Mouse (Mus musculus) hindbrain, embryonic 13.5 days (tissue): ENCODE measurements at regions not wholly inside any gene's neighbourhood (a gene's known extent, or its start where the extent isn't known, plus 50 kb on each side); places are given as distances from the start of the nearest gene placed in this dataset.

Experiments
- ATAC-seq: fragments of 200-750 bp; cut with Nextera tagmentation; 2 replicates; pipeline ENCODE4 v1.8.0; 2017; ENCODE audit warnings: moderate TSS enrichment; ENCODE audit not compliant: low FRiP score
- H3K27ac ChIP-seq: fragments of 300-500 bp; sonication (generic); 2 replicates; pipeline ENCODE4 v1.5.1; 2015; ENCODE audit warnings: inconsistent platforms, mild to moderate bottlenecking, moderate library complexity
- H3K27me3 ChIP-seq: fragments of 300-500 bp; sonication (generic); 2 replicates; pipeline ENCODE4 v1.6.1; 2015; ENCODE audit warnings: mild to moderate bottlenecking, inconsistent platforms
- H3K36me3 ChIP-seq: fragments of 300-500 bp; sonication (generic); 2 replicates; pipeline ENCODE4 v1.6.1; 2015; ENCODE audit warnings: mild to moderate bottlenecking, inconsistent platforms
- H3K4me1 ChIP-seq: fragments of 300-500 bp; sonication (generic); replicated peaks from 2 replicates; pipeline ENCODE4 v1.6.1; 2015; ENCODE audit warnings: inconsistent platforms
- H3K4me2 ChIP-seq: fragments of 300-500 bp; sonication (generic); 2 replicates; pipeline ENCODE4 v1.6.1; 2015; ENCODE audit warnings: inconsistent platforms, mild to moderate bottlenecking, moderate library complexity
- H3K4me3 ChIP-seq: fragments of 300-500 bp; sonication (generic); 2 replicates; pipeline ENCODE4 v1.5.1; 2015; ENCODE audit warnings: mild to moderate bottlenecking, inconsistent platforms
- H3K9ac ChIP-seq: fragments of 300-500 bp; sonication (generic); 2 replicates; pipeline ENCODE4 v1.6.1; 2015; ENCODE audit warnings: mild to moderate bottlenecking, inconsistent platforms
- H3K9me3 ChIP-seq: fragments of 300-500 bp; sonication (generic); 2 replicates; pipeline ENCODE4 v1.6.1; 2016; ENCODE audit warnings: inconsistent platforms
- WGBS: fragments of 180-500 bp; shearing (Covaris S2); methylation state at CpG from one replicate; pipeline ENCODE4 v1.1.7; 2015; 5-methylcytosine and 5-hydroxymethylcytosine counted together

DNA sequence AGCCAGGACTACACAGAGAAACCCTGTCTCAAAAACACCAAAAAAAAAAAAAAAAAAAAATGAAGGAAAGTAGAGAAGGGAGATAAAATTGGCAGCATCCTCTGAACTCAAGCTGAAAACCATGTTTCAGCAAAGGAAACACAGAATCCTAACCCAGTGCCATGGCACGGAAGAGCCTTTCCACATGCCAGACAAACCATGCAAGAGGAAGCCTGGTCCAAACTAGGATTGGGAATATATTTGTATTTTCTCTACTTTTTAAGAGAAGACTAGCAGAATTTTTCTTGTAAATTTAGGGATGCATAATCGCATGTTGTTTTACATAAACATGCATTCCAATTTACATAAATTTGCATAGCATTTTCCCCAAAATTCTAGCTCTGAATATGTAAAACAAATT is 934.8 kb upstream of the Acvr2a start:
- no peak for ATAC-seq
- H3K4me1 ChIP-seq, result no peaks in the 10 kb centered on the region
- H3K36me3 ChIP-seq, result no peaks in the 10 kb centered on the region

DNA sequence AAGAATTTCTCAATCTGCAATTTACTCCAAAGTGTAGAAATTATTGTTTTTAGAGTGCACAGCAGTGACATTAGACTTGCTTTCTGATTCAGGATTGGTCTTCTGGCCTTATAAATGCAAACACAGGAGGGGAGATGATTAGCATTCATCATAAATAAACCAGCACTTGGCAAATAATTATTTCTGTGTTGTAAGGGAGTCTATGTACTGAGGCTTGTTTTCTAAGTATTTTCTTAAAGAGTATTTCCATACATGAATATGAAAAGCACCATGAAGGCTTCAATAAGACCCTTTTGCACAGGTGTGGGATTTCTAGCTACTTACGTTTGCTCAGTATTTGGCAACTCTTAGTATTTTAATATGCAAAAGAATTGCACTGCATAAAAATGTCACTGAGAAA is 934.1 kb upstream of the Acvr2a start:
- Histone ChIP-seq H3K4me2 (no peak overlapping the region), H3K4me3 (no peak overlapping the region), H3K4me1 (no peaks in the 10 kb centered on the region), H3K27ac (no peak overlapping the region), H3K36me3 (no peaks in the 10 kb centered on the region), H3K9ac (no peak overlapping the region), H3K27me3 (no peaks in the 10 kb centered on the region), H3K9me3 (no peaks in the 10 kb centered on the region)
- 80% methylated on average over 1 of the region's 1 CpGs for WGBS
- ATAC-seq, result no peak

More for the DNA sequence above, 934.8 kb upstream of the Acvr2a start:
- WGBS, result 93% methylated on average over 2 of the region's 2 CpGs
- H3K27ac ChIP-seq, result no peak overlapping the region
- no peak overlapping the region for H3K9ac ChIP-seq
- no peak overlapping the region for H3K4me2 ChIP-seq
- no peaks in the 10 kb centered on the region for H3K9me3 ChIP-seq
- no peaks in the 10 kb centered on the region for H3K27me3 ChIP-seq
- no peak overlapping the region for H3K4me3 ChIP-seq

DNA sequence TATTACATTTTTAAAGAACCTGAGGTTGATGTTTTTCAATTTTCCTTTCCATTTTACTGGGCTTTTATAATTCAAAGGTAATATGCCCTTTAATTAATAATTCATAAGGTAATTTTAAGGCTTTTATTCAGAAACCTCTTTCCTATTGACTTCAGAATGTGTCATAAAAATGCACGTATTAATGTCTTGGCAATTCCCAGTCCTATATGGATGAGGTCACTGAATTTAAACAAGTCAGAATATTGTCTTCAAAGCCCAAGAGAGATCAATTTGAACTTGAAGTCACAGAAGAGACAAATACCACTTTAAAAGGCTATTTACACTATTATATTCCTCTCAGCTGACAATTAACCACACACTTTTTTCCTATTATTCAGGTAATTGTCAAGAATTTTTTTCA is 925.7 kb upstream of the Acvr2a start:
- ATAC-seq, result no peak
- 28% methylated on average over 1 of the region's 1 CpGs for WGBS
- no peaks in the 10 kb centered on the region for H3K9me3 ChIP-seq

GRCm38 (mm10) chr2:47891366-47891765 is 922.5 kb upstream of the Acvr2a start:
- Histone ChIP-seq H3K27ac (no peak overlapping the region), H3K9ac (no peak overlapping the region), H3K27me3 (no peaks in the 10 kb centered on the region), H3K4me2 (no peak overlapping the region), H3K4me3 (no peak overlapping the region), H3K4me1 (peaks cover 4% of the 10 kb centered on the region; the same call in 1 of the 2 replicates), H3K9me3 (no peaks in the 10 kb centered on the region), H3K36me3 (no peaks in the 10 kb centered on the region)
- ATAC-seq, result no peak
- whole genome bisulfite sequencing, result 22% methylated on average over 1 of the region's 1 CpGs

More for the DNA sequence above, 925.7 kb upstream of the Acvr2a start:
- Histone ChIP-seq H3K36me3 (no peaks in the 10 kb centered on the region), H3K27ac (no peak overlapping the region), H3K27me3 (no peaks in the 10 kb centered on the region), H3K9ac (no peak overlapping the region), H3K4me2 (no peak overlapping the region), H3K4me3 (no peak overlapping the region), H3K4me1 (peaks cover 4% of the 10 kb centered on the region; the same call in 1 of the 2 replicates)

DNA sequence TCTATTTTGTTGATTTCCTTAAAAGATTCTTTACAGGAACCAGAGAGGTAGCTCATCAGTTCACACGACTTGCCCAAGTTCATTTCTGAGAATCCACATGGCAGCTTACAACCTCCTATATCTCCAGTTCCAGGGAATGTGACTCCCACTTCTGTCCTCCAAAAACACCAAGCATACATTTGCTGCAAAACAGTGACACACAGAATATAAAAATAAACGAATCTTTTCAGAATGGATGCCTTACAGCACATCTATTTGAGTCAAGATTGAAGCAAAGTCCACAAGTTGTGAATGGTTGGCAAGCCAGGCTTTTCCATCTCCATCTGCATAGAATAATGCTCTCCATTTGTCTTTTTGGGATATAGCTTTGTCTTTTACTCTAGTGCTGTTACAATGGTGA is 921.0 kb upstream of the Acvr2a start:
- Histone ChIP-seq H3K4me3 (no peak overlapping the region), H3K36me3 (no peaks in the 10 kb centered on the region), H3K9me3 (no peaks in the 10 kb centered on the region), H3K27ac (no peak overlapping the region), H3K4me2 (no peak overlapping the region), H3K4me1 (peaks cover 4% of the 10 kb centered on the region; the same call in 1 of the 2 replicates), H3K9ac (no peak overlapping the region), H3K27me3 (no peaks in the 10 kb centered on the region)
- ATAC-seq, result no peak
- WGBS, result 81% methylated on average over 2 of the region's 2 CpGs

DNA sequence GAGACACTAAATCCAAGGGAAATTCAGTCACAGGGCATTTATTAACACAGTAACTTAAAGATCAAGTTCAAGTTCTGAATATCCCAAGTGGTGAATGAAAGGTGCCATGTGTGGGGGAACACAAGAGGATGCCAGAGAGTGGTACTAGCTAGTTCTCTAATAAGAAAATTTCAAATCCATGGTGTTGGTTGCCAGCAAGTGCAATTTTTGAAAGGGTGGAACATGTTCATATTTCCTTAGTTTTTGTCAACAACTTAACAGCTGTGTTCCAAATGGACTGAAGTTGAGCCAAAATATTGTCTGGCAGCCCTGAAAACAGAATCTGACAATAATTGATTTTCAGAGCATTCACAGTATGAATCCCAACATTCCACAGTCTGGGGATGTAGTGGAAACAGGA is 919.1 kb upstream of the Acvr2a start:
- Histone ChIP-seq H3K27ac (no peak overlapping the region), H3K4me1 (peaks cover 4% of the 10 kb centered on the region; the same call in 1 of the 2 replicates), H3K9me3 (no peaks in the 10 kb centered on the region), H3K36me3 (no peaks in the 10 kb centered on the region), H3K4me2 (no peak overlapping the region), H3K4me3 (no peak overlapping the region), H3K27me3 (no peaks in the 10 kb centered on the region), H3K9ac (no peak overlapping the region)
- ATAC-seq, result no peak

- Histone ChIP-seq H3K4me2 (no peak overlapping the region), H3K27ac (no peak overlapping the region), H3K9ac (no peak overlapping the region), H3K27me3 (no peaks in the 10 kb centered on the region), H3K36me3 (no peaks in the 10 kb centered on the region), H3K4me1 (no peaks in the 10 kb centered on the region), H3K4me3 (no peak overlapping the region), H3K9me3 (no peaks in the 10 kb centered on the region)
- no peak for ATAC-seq
- 89% methylated on average over 1 of the region's 1 CpGs for WGBS
These were observed 899.6 kb upstream of the Acvr2a start for GRCm38 (mm10) chr2:47914270-47914669.

- Histone ChIP-seq H3K36me3 (no peaks in the 10 kb centered on the region), H3K9ac (no peak overlapping the region), H3K9me3 (no peaks in the 10 kb centered on the region), H3K27ac (no peak overlapping the region), H3K4me1 (no peaks in the 10 kb centered on the region), H3K4me3 (no peak overlapping the region), H3K4me2 (no peak overlapping the region), H3K27me3 (no peaks in the 10 kb centered on the region)
- ATAC-seq, result no peak
- WGBS, result 88% methylated on average over 4 of the region's 4 CpGs
These were observed 898.9 kb upstream of the Acvr2a start for GRCm38 (mm10) chr2:47914986-47915485.

GRCm38 (mm10) chr2:47922965-47923364 is 890.9 kb upstream of the Acvr2a start:
- H3K27me3 ChIP-seq, result no peaks in the 10 kb centered on the region
- no peak overlapping the region for H3K4me2 ChIP-seq
- H3K36me3 ChIP-seq, result no peaks in the 10 kb centered on the region
- no peak overlapping the region for H3K27ac ChIP-seq
- H3K4me1 ChIP-seq, result no peaks in the 10 kb centered on the region
- ATAC-seq, result no peak
- H3K9ac ChIP-seq, result no peak overlapping the region
- no peak overlapping the region for H3K4me3 ChIP-seq
- no peaks in the 10 kb centered on the region; the same call in 1 of the 2 replicates for H3K9me3 ChIP-seq

DNA sequence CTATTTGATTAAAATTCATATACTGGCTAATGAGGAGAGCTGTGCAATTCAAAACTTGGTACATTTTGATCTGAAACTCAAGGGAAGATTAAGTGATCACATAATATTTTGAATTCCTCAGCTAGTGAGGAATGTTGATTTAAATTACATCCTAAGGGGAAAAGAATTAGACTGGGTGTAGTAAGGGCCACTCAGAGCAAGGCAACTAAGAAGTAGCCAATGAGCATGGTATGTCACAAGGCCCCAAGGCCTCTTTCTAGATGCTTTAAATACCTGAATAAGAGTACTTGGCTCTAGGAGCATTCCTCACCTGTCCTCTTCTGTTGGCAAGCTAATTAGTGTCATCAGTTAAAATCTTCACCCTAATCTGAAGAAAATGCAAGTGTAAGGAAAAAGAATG is 887.3 kb upstream of the Acvr2a start:
- Histone ChIP-seq H3K9me3 (no peaks in the 10 kb centered on the region), H3K27me3 (no peaks in the 10 kb centered on the region), H3K4me1 (no peaks in the 10 kb centered on the region), H3K36me3 (no peaks in the 10 kb centered on the region), H3K4me3 (no peak overlapping the region), H3K9ac (no peak overlapping the region), H3K4me2 (no peak overlapping the region), H3K27ac (no peak overlapping the region)
- ATAC-seq, result no peak

DNA sequence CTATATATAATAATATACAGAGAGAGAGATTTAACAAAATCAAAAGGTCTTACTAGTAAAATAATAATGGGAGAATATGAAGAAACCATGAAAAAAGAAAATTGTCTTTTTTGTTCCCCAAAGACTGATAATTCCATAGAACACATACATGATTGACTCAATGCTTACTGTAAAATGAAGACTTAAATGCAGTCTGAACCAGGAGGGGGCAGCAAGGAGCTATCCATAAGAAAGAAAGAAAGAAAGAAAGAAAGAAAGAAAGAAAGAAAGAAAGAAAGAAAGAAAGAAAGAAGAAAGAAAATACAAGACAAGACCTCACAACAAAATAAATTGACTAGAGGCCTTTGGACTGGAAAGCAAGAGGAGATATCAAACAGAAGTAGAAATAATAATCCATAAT is 868.8 kb upstream of the Acvr2a start:
- Histone ChIP-seq H3K27me3 (no peaks in the 10 kb centered on the region), H3K4me1 (no peaks in the 10 kb centered on the region)
- no peak for ATAC-seq

GRCm38 (mm10) chr2:47991132-47991531 is 822.8 kb upstream of the Acvr2a start:
- ATAC-seq, result no peak
- Histone ChIP-seq H3K4me3 (no peak overlapping the region), H3K9me3 (no peaks in the 10 kb centered on the region), H3K9ac (no peak overlapping the region), H3K4me2 (no peak overlapping the region), H3K27me3 (no peaks in the 10 kb centered on the region), H3K4me1 (no peaks in the 10 kb centered on the region), H3K36me3 (no peaks in the 10 kb centered on the region), H3K27ac (no peak overlapping the region)
- 80% methylated on average over 1 of the region's 1 CpGs for WGBS

More for the DNA sequence above, 868.8 kb upstream of the Acvr2a start:
- Histone ChIP-seq H3K9ac (no peak overlapping the region), H3K4me3 (no peak overlapping the region), H3K4me2 (no peak overlapping the region), H3K36me3 (no peaks in the 10 kb centered on the region), H3K27ac (no peak overlapping the region), H3K9me3 (no peaks in the 10 kb centered on the region)

- no peaks in the 10 kb centered on the region for H3K4me1 ChIP-seq
- H3K9ac ChIP-seq, result no peak overlapping the region
- no peak overlapping the region for H3K4me3 ChIP-seq
- no peaks in the 10 kb centered on the region for H3K27me3 ChIP-seq
- no peak overlapping the region for H3K4me2 ChIP-seq
- no peaks in the 10 kb centered on the region for H3K36me3 ChIP-seq
- ATAC-seq, result no peak
- H3K9me3 ChIP-seq, result no peaks in the 10 kb centered on the region
- no peak overlapping the region for H3K27ac ChIP-seq
- WGBS, result 50% methylated on average over 5 of the region's 5 CpGs
These were observed 819.7 kb upstream of the Acvr2a start for GRCm38 (mm10) chr2:47994185-47994584.

GRCm38 (mm10) chr2:48001230-48001629 is 812.7 kb upstream of the Acvr2a start:
- WGBS, result 84% methylated on average over 6 of the region's 6 CpGs
- H3K4me2 ChIP-seq, result no peak overlapping the region
- no peaks in the 10 kb centered on the region for H3K4me1 ChIP-seq
- no peak overlapping the region for H3K27ac ChIP-seq
- H3K9ac ChIP-seq, result no peak overlapping the region
- H3K9me3 ChIP-seq, result no peaks in the 10 kb centered on the region
- H3K36me3 ChIP-seq, result no peaks in the 10 kb centered on the region
- no peak for ATAC-seq
- H3K27me3 ChIP-seq, result no peaks in the 10 kb centered on the region
- H3K4me3 ChIP-seq, result no peak overlapping the region
